8 mouse cellular contexts compared by ENCODE assay signal in genomic region chr1:54039062-54039461, GRCm38 (mm10).
A peak's percentile ranks its signal among the peaks of the same experiment; 100 is the strongest.
DNase-seq lines count a peak whose midpoint lies in the region; ATAC-seq and TF ChIP-seq lines count a peak whose summit lies in the region.

No protein-coding gene starts in this region.

- no peaks in the 10 kb centered on the region for H3K4me1 ChIP-seq in kidney, embryonic 15.5 days
- H3K4me1 ChIP-seq in ES-E14 (ENCODE audit: control insufficient read depth in 2 of 2, insufficient read depth in 2 of 2, low read length in 2 of 2, poor library complexity in 1 of 2) = no peaks in the 10 kb centered on the region

- no peaks in the 10 kb centered on the region for H3K36me3 ChIP-seq in kidney, embryonic 15.5 days
- H3K36me3 ChIP-seq in ES-E14 (ENCODE audit: control insufficient read depth, insufficient read depth, low read length, poor library complexity, severe bottlenecking) = no peaks in the 10 kb centered on the region

- no peaks in the 10 kb centered on the region for H3K9me3 ChIP-seq in kidney, embryonic 15.5 days (replicated peaks)
- no peaks in the 10 kb centered on the region for H3K9me3 ChIP-seq in ES-E14 (ENCODE audit: control insufficient read depth, insufficient read depth, low read depth, low read length)

- H3K4me2 ChIP-seq in kidney, embryonic 15.5 days = no peak overlapping the region

- H3K27ac ChIP-seq in kidney, embryonic 15.5 days = no peak overlapping the region
- no peak overlapping the region for H3K27ac ChIP-seq in ES-E14 (ENCODE audit: insufficient read depth, low read depth, low read length, poor library complexity, severe bottlenecking)

- peak; percentile 28 for DNase-seq in kidney, adult 18-20 months
- DNase-seq in ES-E14 (ENCODE audit: low read depth, low spot score) (peak; percentile 36), MN1 (ENCODE audit: low spot score) (no peak)
- peak; percentile 32 for DNase-seq in cerebellum, adult 11 months
- peak; percentile 32 for DNase-seq in forelimb bud, embryonic 11.5 days (ENCODE audit: low read depth, low spot score)
- peak; percentile 12 for DNase-seq in left cerebral cortex, postnatal 4 days
- peak; percentile 9 to 50 for DNase-seq in thymus, postnatal 10 days (ENCODE audit: low spot score in 2 of 2)

- in situ Hi-C loops in ES-E14 (cut with MboI; ENCODE audit: low sequenced_read_pairs in 2 of 2, unreplicated experiment in 2 of 2) = no loop called here

- H3K9ac ChIP-seq in kidney, embryonic 15.5 days = no peak overlapping the region
- H3K9ac ChIP-seq in ES-E14 (ENCODE audit: insufficient read depth, low read depth, low read length, poor library complexity, severe bottlenecking) = no peak overlapping the region

- intact Hi-C loops in left cerebral cortex, postnatal 4 days (cut with DNase I) = no loop called here

- H3K27me3 ChIP-seq in kidney, embryonic 15.5 days = no peaks in the 10 kb centered on the region

- no peak for ATAC-seq in kidney, embryonic 15.5 days (replicated peaks; ENCODE audit: low FRiP score)

- no peak overlapping the region for H3K4me3 ChIP-seq in kidney, embryonic 15.5 days (replicated peaks)
- H3K4me3 ChIP-seq in ES-E14 (ENCODE audit: insufficient read depth in 1 of 2, low read depth in 1 of 2, low read length in 2 of 2, poor library complexity in 1 of 2, severe bottlenecking in 1 of 2) = no peak overlapping the region

- 42% methylated on average over 2 of the region's 2 CpGs for WGBS in kidney, embryonic 15.5 days

TF ChIP-seq in ES-E14, 5 proteins besides CTCF, POLR2A, EP300 and RAD21:
- no peak for TF ChIP-seq HCFC1 (IDR thresholded peaks at IDR 0.05; ENCODE audit: borderline replicate concordance, insufficient read depth, low read length)
- no peak for TF ChIP-seq ZC3H11A (IDR thresholded peaks at IDR 0.05; ENCODE audit: borderline replicate concordance, low read depth, low read length)
- TF ChIP-seq ZNF384 (IDR thresholded peaks at IDR 0.05; ENCODE audit: low read depth, low read length) = no peak
- no peak for TF ChIP-seq MAFK (IDR thresholded peaks at IDR 0.05; ENCODE audit: insufficient read depth, low read depth, low read length)
- no peak for TF ChIP-seq CHD2 (IDR thresholded peaks at IDR 0.05; ENCODE audit: low read depth, low read length)
TF ChIP-seq in ES-E14: peak in this region for 0.
